Mouse (Mus musculus): ENCODE measurements at regions not wholly inside any gene's neighbourhood (a gene's known extent, or its start where the extent isn't known, plus 50 kb on each side); places are given as distances from the start of the nearest gene placed in this dataset.

- no peak for DNase-seq
These were observed 60.9 kb downstream of the Psmg1 start for GRCm38 (mm10) chr16:95929700-95930435.

DNA sequence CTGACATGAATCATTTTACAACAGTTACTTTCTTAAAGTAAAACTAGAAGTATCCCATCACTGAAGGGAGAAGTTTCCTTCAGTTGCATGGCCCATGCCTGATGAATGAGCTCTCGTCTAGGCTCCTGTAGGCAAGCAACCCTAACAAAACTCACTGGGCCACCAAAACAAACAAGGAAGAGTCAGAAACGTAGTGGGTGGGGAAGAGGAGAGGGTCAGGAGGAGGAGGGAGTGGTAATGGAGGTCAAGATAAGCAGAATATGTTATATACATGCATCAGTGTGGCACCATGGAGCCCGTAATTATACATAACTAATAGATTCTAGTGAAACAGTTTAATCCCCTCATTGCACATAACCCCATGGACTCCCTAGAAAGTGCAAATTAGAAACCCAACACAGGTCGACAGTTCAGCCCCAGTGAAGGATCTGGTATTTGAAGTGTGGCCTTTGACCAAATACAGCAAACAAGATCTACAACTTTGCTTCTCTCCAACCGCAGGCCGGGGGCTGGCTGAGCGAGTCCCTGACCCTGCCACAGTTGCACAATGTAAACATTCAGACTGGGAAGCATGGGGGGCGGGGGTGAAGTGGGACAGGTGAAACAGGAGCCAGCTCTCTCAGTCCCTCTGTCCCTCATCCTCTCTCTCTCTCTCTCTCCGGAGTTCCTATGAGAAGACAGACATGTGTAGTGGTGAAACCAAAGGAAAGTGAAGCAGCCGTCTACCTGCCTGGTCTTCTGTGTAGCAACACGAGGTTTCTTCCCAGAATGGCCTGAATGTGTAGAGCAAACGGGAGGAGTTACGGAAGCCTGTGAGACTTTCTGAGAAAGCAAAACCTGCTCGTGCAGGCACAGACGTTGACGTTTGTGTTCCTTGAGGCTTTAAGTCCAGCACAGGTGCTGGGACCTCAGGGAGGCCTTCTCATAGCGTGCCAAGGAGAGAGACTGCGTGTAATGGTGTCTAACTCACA, 62.2 kb downstream of the Psmg1 start:
- no peak for DNase-seq

- no peak for DNase-seq
These were observed 64.2 kb downstream of the Psmg1 start for GRCm38 (mm10) chr16:95926558-95926957.

DNA sequence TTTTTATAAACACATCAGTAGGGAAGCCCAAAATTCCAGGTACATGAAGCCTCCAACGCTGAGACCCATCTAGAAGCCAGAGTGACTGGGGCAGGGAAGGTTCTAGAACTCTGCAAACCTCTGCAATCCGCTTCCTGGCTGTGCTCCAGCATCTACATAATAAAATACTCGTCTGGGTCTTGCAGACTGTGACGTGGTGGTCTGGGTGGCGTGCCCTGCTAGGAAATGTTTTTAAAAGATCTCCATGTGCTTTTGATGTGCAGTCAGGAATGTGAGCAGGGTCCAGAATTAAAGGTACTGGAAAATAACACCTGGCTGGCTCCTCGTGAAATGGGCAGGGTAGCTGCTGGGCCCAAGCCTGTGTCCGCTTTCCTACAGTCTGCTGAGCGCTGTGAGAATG, 66.0 kb downstream of the Psmg1 start:
- DNase-seq, result no peak

- DNase-seq, result no peak
These were observed 66.8 kb downstream of the Psmg1 start for GRCm38 (mm10) chr16:95923991-95924390.

DNA sequence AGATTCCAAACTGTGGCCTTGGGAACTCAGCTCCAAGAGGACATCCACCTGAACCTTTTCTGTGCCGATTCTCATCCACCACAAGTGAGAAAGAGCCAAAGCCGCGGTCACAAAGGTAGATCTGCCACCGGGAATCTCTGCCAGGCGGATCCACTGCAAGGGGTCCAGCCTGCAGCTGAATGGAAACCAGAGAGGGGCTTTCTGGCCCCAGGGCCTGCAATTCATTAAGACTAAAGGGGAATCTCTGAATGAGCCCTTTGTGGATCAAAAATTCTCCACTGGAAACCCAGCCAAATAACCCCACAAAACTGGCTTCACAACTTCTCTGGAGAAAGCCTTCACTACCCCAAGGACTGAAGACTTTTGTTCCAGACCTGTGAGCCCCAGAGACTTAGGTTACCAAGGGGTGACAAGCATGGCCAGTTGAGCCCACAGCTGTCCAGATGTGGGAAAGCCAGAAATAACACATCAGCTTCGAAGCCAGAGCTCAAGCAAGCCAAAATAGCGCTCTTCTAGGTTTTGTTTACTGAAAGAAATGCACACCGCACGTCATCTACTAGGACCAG, 68.3 kb downstream of the Psmg1 start:
- no peak for DNase-seq

DNA sequence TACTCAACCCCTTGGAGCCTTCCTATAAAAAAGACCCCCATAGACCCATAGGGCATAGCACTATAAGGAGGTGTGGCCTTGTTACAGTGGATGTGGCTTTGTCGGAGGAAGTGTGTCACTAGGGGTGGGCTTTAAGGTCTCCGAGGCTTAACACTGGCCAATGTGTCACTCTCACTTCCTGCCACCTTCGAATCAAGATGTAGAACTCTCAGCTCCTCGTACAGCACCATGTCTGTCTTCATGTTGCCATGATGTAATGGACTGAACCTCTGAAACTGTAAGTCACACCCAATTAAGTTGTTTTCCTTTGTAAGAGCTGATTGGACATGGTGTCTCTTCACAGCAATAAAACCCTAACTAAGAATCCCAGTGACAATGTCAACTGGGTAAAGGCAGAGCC, 69.6 kb downstream of the Psmg1 start:
- no peak for DNase-seq

- DNase-seq, result no peak
These were observed 71.9 kb downstream of the Psmg1 start for GRCm38 (mm10) chr16:95918651-95919425.

DNA sequence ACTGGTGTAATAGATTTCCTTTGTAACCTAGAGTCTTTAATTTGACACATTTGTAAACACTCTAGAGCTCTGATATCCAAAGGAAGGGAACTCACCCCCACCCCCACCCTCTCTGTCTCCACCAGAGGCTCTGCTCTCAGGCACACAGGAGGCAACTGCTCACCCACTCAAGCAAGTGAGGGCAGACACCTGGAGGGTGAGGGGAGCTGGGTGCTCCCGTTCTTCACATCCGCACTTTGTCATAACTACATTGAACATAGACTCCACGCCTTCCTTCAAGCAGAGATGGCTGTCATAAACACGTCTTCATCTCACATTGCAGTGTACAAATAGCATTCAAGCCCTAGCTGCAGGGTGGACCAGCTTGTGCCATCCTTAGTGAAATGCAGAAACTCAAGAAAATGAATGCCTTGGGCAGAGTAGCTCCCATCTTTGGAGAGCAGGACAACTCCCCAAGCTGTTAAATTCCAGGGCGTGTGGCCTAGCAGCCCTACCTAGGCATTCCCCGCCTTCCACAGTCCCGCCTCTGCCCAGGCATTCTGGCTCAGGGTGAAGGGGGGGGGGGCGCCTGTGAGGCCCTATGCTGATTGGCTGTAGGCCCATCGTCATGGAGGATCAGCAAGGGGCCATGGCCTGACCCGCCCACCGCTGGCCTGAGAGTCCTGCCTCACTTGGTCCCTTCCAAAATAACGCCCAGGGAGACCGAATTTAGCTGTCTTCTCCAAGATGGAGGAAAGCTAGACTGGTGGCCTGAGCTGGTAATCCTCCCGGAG, 72.9 kb downstream of the Psmg1 start:
- no peak for DNase-seq

GRCm38 (mm10) chr16:95913879-95914278, 76.9 kb downstream of the Psmg1 start:
- no peak for DNase-seq

DNA sequence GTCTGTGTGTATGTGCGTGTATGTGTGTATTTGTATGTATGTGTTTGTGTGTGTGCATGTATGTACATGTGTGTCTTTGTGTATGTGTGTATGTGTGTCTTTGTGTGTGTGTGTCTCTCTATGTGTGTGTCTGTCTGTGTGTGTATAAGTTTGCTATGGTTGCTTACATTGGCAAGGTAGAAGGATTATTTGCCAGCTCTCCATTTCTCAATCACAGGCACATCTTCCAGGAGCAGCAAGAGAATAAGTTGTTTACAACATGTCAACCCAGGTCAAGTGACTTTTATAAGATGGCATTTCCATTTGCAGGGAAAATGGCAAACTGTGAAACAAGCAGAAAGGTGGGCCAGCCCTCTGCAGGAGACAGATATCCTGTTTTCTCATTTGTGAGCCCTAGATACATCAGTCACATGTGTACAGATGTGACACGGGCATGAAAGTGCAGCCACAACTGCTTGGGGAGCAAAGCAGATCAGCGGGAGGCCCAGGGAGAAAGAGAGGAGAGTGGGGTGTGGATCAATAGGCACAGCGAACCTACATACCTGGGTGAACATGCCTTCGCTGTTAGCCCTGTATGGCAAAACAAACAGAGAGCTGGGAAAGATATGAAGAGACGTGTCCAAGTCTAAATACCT, 86.1 kb downstream of the Psmg1 start:
- no peak for DNase-seq

DNA sequence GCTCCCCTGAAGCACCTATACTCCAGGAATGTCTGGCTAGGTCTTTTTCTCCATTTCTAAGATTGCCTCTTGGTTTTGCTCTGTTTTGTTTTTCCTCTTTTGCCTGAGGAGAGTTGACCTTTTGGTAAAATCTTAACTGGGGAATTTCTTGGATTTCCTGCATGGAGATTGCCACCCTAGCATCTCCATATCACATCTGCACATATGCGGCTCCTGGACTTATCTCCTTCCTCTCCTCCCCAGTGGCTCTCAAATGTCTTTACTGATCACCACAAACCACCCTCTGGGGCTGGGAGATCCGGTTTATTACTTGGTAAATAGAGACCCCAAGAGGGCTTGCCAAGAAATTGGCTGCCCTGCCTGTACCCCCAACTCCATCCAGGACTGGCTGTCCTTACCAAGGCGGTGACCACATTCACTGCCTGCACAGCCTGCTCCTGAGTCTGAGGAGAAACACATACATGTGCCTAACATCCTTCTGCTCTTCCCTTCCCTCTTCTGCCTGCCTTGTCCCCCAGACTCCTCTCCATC, 87.3 kb downstream of the Psmg1 start:
- DNase-seq, result no peak

DNA sequence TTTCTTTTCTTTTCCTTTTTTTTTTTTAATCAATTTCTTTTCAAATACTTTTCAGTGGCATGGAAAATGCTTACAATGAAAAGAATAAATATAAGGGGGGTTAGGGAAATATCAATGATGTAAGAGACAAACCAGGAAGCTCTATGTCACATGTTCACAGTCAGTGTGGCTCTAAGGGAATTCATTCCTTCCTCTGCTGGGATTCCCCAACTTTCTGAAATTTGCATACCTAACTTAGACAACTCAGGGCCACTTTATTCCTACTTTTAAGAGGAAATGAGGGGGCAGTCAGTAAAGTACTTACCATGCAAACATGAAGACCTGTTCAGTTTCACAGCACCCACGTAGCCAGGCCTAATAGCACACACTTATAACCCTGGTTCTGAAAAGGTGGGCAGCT, 88.6 kb downstream of the Psmg1 start:
- no peak for DNase-seq

DNA sequence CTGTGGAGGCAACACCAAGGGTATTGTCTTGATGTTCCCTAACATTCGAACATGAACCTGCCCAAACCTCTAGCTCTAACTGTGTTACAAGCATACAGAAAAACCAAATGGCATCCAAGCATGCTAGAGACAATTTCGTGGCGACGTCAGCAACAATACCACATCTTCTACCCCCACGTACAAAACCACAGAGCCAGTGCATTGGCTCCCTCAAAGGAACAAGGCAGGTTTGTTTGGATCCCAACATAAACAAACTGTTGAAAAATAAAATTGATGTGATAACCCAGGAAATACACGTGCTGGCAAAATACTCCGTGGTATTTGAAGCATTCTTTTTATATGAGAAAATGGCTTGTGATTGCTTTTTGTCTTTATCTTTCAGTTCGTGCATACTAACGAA, 89.4 kb downstream of the Psmg1 start:
- no peak for DNase-seq

GRCm38 (mm10) chr16:95900181-95900580, 90.6 kb downstream of the Psmg1 start:
- no peak for DNase-seq

DNA sequence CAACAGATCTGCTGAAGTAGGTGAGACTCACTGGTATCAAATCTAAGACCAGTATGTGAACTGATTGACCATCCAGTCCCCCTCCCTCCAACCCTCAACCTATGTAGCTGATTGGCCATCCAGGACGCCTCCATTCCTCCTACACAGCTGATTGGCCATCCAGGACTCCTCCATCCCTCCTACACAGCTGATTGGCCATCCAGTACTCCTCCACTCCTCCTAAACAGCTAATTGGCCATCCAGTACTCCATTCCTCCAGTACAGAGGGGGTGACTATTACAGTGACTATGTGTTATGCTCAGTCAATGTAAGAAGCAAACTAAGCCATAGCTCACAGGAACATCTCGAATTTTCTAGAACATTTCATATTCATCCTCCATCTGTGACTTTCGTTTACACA, 91.1 kb downstream of the Psmg1 start:
- no peak for DNase-seq

DNA sequence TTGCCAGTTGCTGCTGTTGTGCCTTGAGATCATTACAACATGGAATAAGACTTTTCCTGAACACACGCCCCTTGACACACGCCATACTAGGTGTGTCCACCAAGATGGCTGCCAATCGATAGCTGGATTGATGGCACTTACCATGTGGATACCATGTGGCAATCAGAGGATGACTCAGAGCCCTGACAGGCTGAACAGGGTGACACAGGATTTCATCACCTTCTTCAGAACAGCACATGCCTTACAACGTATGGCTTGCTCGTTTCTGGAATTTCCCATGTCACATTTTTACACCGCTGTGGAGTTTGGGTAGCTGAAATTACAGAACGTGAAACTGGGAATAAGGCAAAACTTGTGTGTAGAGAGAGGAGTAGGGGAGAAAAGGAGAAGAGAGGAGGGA, 92.9 kb downstream of the Psmg1 start:
- DNase-seq, result no peak

DNA sequence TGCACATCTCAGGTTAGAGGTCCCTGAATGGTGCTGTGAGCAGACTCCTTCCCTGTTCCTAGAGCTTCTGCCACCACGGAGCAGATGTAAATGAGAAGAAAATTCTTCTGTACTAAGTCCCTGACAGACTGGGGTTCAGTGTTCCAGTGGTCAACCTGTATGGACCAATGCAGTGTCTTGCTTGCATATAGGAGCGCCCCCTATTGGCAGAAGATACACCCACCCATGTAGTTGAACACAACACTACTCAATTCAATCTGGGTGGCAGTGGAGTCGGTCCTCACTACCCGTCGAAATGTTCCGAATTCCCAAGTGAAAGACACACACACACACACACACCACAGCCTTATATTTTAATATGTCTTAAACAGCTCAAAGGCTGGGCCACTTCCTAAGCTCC, 94.6 kb downstream of the Psmg1 start:
- no peak for DNase-seq

GRCm38 (mm10) chr16:95893534-95894290, 97.0 kb downstream of the Psmg1 start:
- no peak for DNase-seq

- DNase-seq, result no peak
These were observed 98.4 kb downstream of the Psmg1 start for GRCm38 (mm10) chr16:95892356-95892755.

GRCm38 (mm10) chr16:95886131-95886530, 104.6 kb downstream of the Psmg1 start:
- no peak for DNase-seq

Measured in kidney, adult 8-10 months (tissue).